Mouse (Mus musculus) kidney, embryonic 15.5 days (tissue): Measurements from ENCODE around the gene Tex48. TPM values are rescaled to one million over a fixed set of nuclear protein-coding genes. Genes with fewer than 3 reads are reported as not detected.

Source experiments
- ATAC-seq: fragments of 200-750 bp; cut with Nextera tagmentation; replicated peaks from 2 replicates; pipeline ENCODE4 v1.8.0; 2017; ENCODE audit warnings: moderate TSS enrichment; ENCODE audit not compliant: low FRiP score
- H3K27ac ChIP-seq: fragments of 300-500 bp; sonication (generic); 2 replicates; pipeline ENCODE4 v1.5.1; 2015; ENCODE audit warnings: mild to moderate bottlenecking, inconsistent platforms
- H3K27me3 ChIP-seq: fragments of 300-500 bp; sonication (generic); 2 replicates; pipeline ENCODE4 v1.6.1; 2015; ENCODE audit warnings: inconsistent platforms
- H3K36me3 ChIP-seq: fragments of 300-500 bp; sonication (generic); 2 replicates; pipeline ENCODE4 v1.6.1; 2015; ENCODE audit warnings: inconsistent platforms
- H3K4me1 ChIP-seq: fragments of 300-500 bp; sonication (generic); 2 replicates; pipeline ENCODE4 v1.6.1; 2015; ENCODE audit warnings: inconsistent platforms
- H3K4me2 ChIP-seq: fragments of 300-500 bp; sonication (generic); 2 replicates; pipeline ENCODE4 v1.6.1; 2015; ENCODE audit warnings: moderate library complexity, mild to moderate bottlenecking, inconsistent platforms
- H3K4me3 ChIP-seq: fragments of 300-500 bp; sonication (generic); replicated peaks from 2 replicates; pipeline ENCODE4 v1.5.1; 2015; ENCODE audit warnings: mild to moderate bottlenecking, inconsistent platforms
- H3K9ac ChIP-seq: fragments of 300-500 bp; sonication (generic); 2 replicates; pipeline ENCODE4 v1.6.1; 2015; ENCODE audit warnings: mild to moderate bottlenecking, inconsistent platforms
- H3K9me3 ChIP-seq: fragments of 300-500 bp; sonication (generic); replicated peaks from 2 replicates; pipeline ENCODE4 v1.6.1; 2016; ENCODE audit warnings: inconsistent platforms
- WGBS: fragments of 180-500 bp; shearing (Covaris S2); methylation state at CpG from one replicate; pipeline ENCODE4 v1.1.7; 2015; ENCODE audit warnings: mixed read lengths; 5-methylcytosine and 5-hydroxymethylcytosine counted together
- polyA plus RNA-seq: library from polyadenylated mRNA; unstranded; fragments of >200 nt; fragmentation: Nextera tagmentation; extraction: Ambion mirVana; gene quantifications from 2 replicates; pipeline ENCODE4 v1.2.1, GENCODE M21; 2015

Gene Tex48
- polyA plus RNA-seq, 1 experiment from 2014 or later: not detected

GRCm38 (mm10) chr4:63560079-63560478 lies 62.1 kb downstream of the Tex48 start:
- ATAC-seq: no peak
- 84% methylated on average over 8 of the region's 8 CpGs for WGBS
- H3K4me1 ChIP-seq: peaks cover 51% of the 10 kb centered on the region
- peaks cover 7% of the 10 kb centered on the region for H3K36me3 ChIP-seq
- H3K27me3 ChIP-seq: no peaks in the 10 kb centered on the region
- no peaks in the 10 kb centered on the region for H3K9me3 ChIP-seq
- H3K4me3 ChIP-seq: no peak overlapping the region
- no peak overlapping the region for H3K9ac ChIP-seq
- H3K4me2 ChIP-seq: no peak overlapping the region
- no peak overlapping the region for H3K27ac ChIP-seq

- no peaks in the 10 kb centered on the region for H3K9me3 ChIP-seq
- 36% methylated on average over 9 of the region's 9 CpGs for WGBS
- H3K27me3 ChIP-seq: no peaks in the 10 kb centered on the region
- H3K4me1 ChIP-seq: peaks cover 51% of the 10 kb centered on the region
- H3K4me3 ChIP-seq: peak overlapping the region; percentile 69
- H3K36me3 ChIP-seq: peaks cover 15% of the 10 kb centered on the region
- peak; percentile 7; the same call in 1 of the 2 replicates for ATAC-seq
- 0 out of 2 replicates have a peak overlapping the region, but pooled peaks have one; percentile 71 for H3K27ac ChIP-seq
- peak overlapping the region; percentile 88 for H3K4me2 ChIP-seq
- peak overlapping the region; percentile 76 for H3K9ac ChIP-seq
Measured at GRCm38 (mm10) chr4:63559127-63559697, 63.0 kb downstream of the Tex48 start.

GRCm38 (mm10) chr4:63558407-63559081 lies 63.7 kb downstream of the Tex48 start, which contains the start of gene Tmem268:
Tmem268 (plus strand) TSS chr4:63558781.
- peak within 1 kb of the TSS; percentile 69 for H3K4me3 ChIP-seq
- H3K27ac ChIP-seq: peak within 1 kb of the TSS; percentile 71
- ATAC-seq: peak; percentile 76
- no peaks in the 10 kb centered on the region for H3K27me3 ChIP-seq
- peak within 1 kb of the TSS; percentile 88 for H3K4me2 ChIP-seq
- H3K36me3 ChIP-seq: peaks cover 22% of the 10 kb centered on the region
- H3K4me1 ChIP-seq: peaks cover 51% of the 10 kb centered on the region
- peak within 1 kb of the TSS; percentile 76 for H3K9ac ChIP-seq
- H3K9me3 ChIP-seq: no peaks in the 10 kb centered on the region
- under 1% methylated on average over 80 of the region's 81 CpGs for WGBS

DNA sequence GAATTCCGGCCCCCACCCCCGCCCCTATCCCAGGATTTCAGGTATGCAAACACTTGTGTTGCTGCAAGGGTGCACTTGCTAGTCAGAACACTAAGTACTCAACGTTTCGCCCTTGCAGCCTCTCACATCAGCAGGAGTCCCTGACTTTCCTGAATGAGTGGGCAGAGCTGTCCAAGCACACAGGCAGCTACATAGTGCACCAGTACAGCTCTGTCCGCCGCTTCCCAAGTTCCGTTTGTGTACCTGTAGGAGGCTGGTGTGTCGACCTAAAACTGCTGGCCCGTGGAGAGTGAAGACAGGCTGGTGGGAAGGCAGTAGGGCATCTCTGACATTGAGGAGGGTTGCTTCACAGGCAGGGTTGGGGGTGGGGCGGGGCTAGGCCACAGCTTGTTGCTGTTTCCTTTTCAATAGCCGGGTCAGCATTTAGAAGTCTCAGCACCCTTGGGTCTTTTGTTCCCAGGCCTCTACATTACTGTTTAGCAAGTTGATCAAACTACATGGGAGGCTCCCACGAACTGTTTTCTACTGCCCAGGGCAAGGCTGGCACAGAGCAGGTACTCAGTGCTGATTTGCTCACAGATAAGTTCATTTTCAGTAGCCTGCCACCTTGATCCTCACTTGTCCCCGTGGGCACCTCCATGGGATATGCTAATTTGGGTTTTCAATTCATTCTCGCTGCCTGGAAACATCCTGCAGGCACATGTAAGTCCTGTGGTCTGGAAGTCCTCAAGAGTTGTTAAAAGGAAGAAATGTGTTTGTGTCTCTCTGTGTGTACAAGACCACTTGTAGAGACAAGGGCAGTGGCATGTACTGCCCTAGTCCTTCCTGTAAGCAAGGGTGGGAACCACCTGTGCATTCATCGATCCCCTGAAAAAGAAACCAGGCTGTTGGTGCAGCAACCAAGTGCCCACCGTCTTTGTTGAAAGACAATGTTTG lies 64.8 kb downstream of the Tex48 start:
- Histone ChIP-seq H3K4me1 (peaks cover 51% of the 10 kb centered on the region), H3K36me3 (peaks cover 32% of the 10 kb centered on the region), H3K27ac (peak overlapping the region; percentile 54), H3K9ac (no peak overlapping the region), H3K4me2 (0 out of 2 replicates have a peak overlapping the region, but pooled peaks have one; percentile 88), H3K9me3 (no peaks in the 10 kb centered on the region), H3K27me3 (no peaks in the 10 kb centered on the region), H3K4me3 (no peak overlapping the region)
- 33% methylated on average over 16 of the region's 16 CpGs for WGBS
- peak; percentile 37 for ATAC-seq

Other genes with a start within 250 kb of the Tex48 start
- 7.4 and 8.3 TPM in 2 replicates for gene Akna, start 219.1 kb downstream of the Tex48 start, polyA plus RNA-seq
- 5.1 and 6.1 TPM in 2 replicates for gene Whrn, start 126.4 kb downstream of the Tex48 start, polyA plus RNA-seq
- 287 and 307 TPM in 2 replicates for gene Atp6v1g1, start 77.7 kb downstream of the Tex48 start, polyA plus RNA-seq
- 5.9 and 7.8 TPM in 2 replicates for gene Tmem268, start 63.6 kb downstream of the Tex48 start, polyA plus RNA-seq
- not detected in 2 replicates for gene Gm11213, start 17.2 kb downstream of the Tex48 start, polyA plus RNA-seq
- gene Gm11214, start 41.0 kb upstream of the Tex48 start, polyA plus RNA-seq: not detected in 2 replicates
- gene Tnfsf15, start 122.7 kb upstream of the Tex48 start, polyA plus RNA-seq: 0.80 and 0.92 TPM in 2 replicates
- gene Tnfsf8, start 238.9 kb upstream of the Tex48 start, polyA plus RNA-seq: not detected in 2 replicates